Mouse (Mus musculus) bone marrow macrophage, adult 2 months (primary cell): ENCODE data around the gene Flt3l.

Source experiments
- CTCF ChIP-seq: IDR thresholded peaks from 2 replicates; pipeline ENCODE4 v1.5.1; 2012; ENCODE audit warnings: low read depth, mild to moderate bottlenecking, low read length, moderate library complexity
- POLR2A ChIP-seq: IDR thresholded peaks from 2 replicates; pipeline ENCODE4 v1.6.1; 2012; ENCODE audit warnings: mild to moderate bottlenecking, low read depth, low read length, borderline replicate concordance

DNA sequence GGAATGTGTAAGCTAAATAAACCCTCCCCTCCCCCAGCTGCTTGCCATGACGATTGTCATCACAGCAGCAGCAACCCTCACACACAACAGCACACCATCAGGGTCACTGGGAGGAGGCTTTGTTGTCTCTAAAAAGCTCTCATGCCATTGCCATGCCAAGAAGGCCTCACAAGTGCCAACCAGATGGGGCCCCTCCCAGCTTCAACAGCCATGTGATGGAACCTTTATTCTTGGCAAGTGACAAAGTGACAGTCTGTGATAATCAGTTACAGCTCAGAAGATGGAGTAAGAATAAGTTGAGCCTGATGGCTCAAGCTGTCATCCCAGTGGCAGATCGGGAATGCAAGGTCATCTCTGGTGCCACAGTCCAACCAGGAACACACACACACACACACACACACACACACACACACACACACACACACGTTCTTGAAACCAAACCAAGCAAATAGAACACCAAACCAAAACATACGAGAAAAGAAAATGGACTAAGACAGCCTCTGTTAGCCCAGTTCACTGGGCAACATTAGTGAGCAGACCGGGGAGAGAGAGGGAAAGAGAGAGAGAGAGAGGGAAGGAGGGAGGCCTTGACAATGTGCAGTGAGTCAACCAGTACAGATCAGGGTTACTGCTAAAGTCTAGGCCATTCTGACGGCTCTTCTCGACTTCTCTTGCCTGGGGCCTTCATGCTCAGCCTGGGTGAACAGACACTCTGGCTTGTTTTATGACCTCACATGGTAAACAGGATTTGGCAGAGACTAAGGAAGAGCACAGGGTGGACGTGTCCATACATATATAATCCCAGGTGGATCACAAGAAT, 3.9 kb upstream of the Flt3l start:
- TF ChIP-seq POLR2A (no peak), CTCF (no peak)
